Mouse (Mus musculus): Measurements from ENCODE around the gene Dync2h1.

- TF ChIP-seq GATA1 (IDR thresholded peaks at IDR 0.05; ENCODE audit: low read length) (no peak), TAL1 (IDR thresholded peaks at IDR 0.05; ENCODE audit: low read length) (no peak)
Measured at GRCm38 (mm10) chr9:6965006-6965405, 219.2 kb downstream of the Dync2h1 start.
